Mouse (Mus musculus) ES-E14 (cell line): Measurements from ENCODE around the gene Rnf227. TPM values are rescaled to one million over a fixed set of nuclear protein-coding genes. Genes with fewer than 3 reads are reported as not detected.
"Not testable (repeated sequence)": the region's sequence is repeated elsewhere in the genome, so short reads cannot be mapped to it uniquely, and the experiment has no call there.

ENCODE experiments used
- DNase-seq: peaks from one replicate; pipeline ENCODE4 v3.0.0-alpha.2; 2013; ENCODE audit warnings: low read depth, low spot score
- H3K27ac ChIP-seq: 2 replicates; pipeline ENCODE4 v1.5.1; 2012; ENCODE audit warnings: low read depth, mild to moderate bottlenecking, low read length, moderate library complexity, mixed read lengths; ENCODE audit not compliant: poor library complexity, insufficient read depth, severe bottlenecking
- H3K36me3 ChIP-seq: 2 replicates; pipeline ENCODE4 v1.6.1; 2012; ENCODE audit warnings: mild to moderate bottlenecking, low read length, moderate library complexity, mixed read lengths; ENCODE audit not compliant: control insufficient read depth, poor library complexity, insufficient read depth, severe bottlenecking
- H3K4me1 ChIP-seq, 2 experiments: fragments of 150-350 bp in 1 of 2; sonication (generic) in 1 of 2; 2 replicates each; pipeline ENCODE4 v1.6.1; 2012; ENCODE audit warnings: low read length in 2 of 2, mild to moderate bottlenecking in 1 of 2, mixed read lengths in 1 of 2; ENCODE audit not compliant: control insufficient read depth in 2 of 2, insufficient read depth in 2 of 2, poor library complexity in 1 of 2
- H3K4me3 ChIP-seq, 2 experiments: fragments of 150-350 bp in 1 of 2; sonication (generic) in 1 of 2; 2 replicates each; pipeline ENCODE4 v1.5.1; 2012; ENCODE audit warnings: low read length in 2 of 2, low read depth in 1 of 2, mild to moderate bottlenecking in 1 of 2, mixed read lengths in 1 of 2; ENCODE audit not compliant: insufficient read depth in 1 of 2, poor library complexity in 1 of 2, severe bottlenecking in 1 of 2
- H3K9ac ChIP-seq: 2 replicates; pipeline ENCODE4 v1.6.1; 2012; ENCODE audit warnings: low read depth, mild to moderate bottlenecking, low read length, mixed read lengths; ENCODE audit not compliant: poor library complexity, insufficient read depth, severe bottlenecking
- H3K9me3 ChIP-seq: fragments of 150-350 bp; sonication (generic); 2 replicates; pipeline ENCODE4 v1.6.1; 2012; ENCODE audit warnings: low read depth, mild to moderate bottlenecking, low read length; ENCODE audit not compliant: control insufficient read depth, insufficient read depth
- CHD2 ChIP-seq: IDR thresholded peaks from 2 replicates; pipeline ENCODE4 v1.6.1; 2014; ENCODE audit warnings: mild to moderate bottlenecking, low read depth, low read length, inconsistent platforms
- HCFC1 ChIP-seq: IDR thresholded peaks from 2 replicates; pipeline ENCODE4 v1.6.1; 2012; ENCODE audit warnings: low read length, inconsistent platforms, borderline replicate concordance; ENCODE audit not compliant: insufficient read depth
- MAFK ChIP-seq: IDR thresholded peaks from 2 replicates; pipeline ENCODE4 v1.6.1; 2014; ENCODE audit warnings: mild to moderate bottlenecking, low read depth, low read length, inconsistent platforms; ENCODE audit not compliant: insufficient read depth
- ZC3H11A ChIP-seq: IDR thresholded peaks from 2 replicates; pipeline ENCODE4 v1.6.1; 2012; ENCODE audit warnings: low read depth, mild to moderate bottlenecking, inconsistent platforms, low read length, borderline replicate concordance
- ZNF384 ChIP-seq: IDR thresholded peaks from 2 replicates; pipeline ENCODE4 v1.6.1; 2012; ENCODE audit warnings: low read depth, low read length, inconsistent platforms
- in situ Hi-C, 2 experiments: fragments of 600-800 bp; cut with MboI; formaldehyde crosslinking; loops; one replicate each; pipeline ENCODE4 v1.15.1; 2025; ENCODE audit warnings: low sequenced_read_pairs in 2 of 2, inconsistent platforms in 1 of 2; ENCODE audit not compliant: unreplicated experiment in 2 of 2
- total RNA-seq: library from RNA; depleted of rRNA; stranded (reverse); fragments of 300-350 nt; gene quantifications from 2 replicates; pipeline ENCODE4 v1.2.3, GENCODE M21; 2012

The Rnf227 gene
- total RNA-seq, 1 experiment: 1.8 TPM

GRCm38 (mm10) chr11:69316361-69316760, 23.9 kb upstream of the Rnf227 start:
- no peak for TF ChIP-seq MAFK
- no peak for TF ChIP-seq HCFC1
- no peak for TF ChIP-seq ZNF384
- no peak for TF ChIP-seq CHD2
- TF ChIP-seq ZC3H11A: no peak
- no peak overlapping the region for H3K4me3 ChIP-seq
- no peaks in the 10 kb centered on the region; a peak in 1 of 4 replicates for H3K4me1 ChIP-seq
- peaks cover 16% of the 10 kb centered on the region; the same call in 1 of the 2 replicates for H3K36me3 ChIP-seq
- H3K9me3 ChIP-seq: no peaks in the 10 kb centered on the region
- no peak overlapping the region for H3K27ac ChIP-seq
- no peak overlapping the region for H3K9ac ChIP-seq
- DNase-seq: no peak
- in situ Hi-C loops: no loop called here

- H3K4me1 ChIP-seq, H3K9ac ChIP-seq, in situ Hi-C loops, H3K27ac ChIP-seq, H3K9me3 ChIP-seq, DNase-seq, H3K4me3 ChIP-seq: not testable (repeated sequence)
- H3K36me3 ChIP-seq: peaks cover 16% of the 10 kb centered on the region; the same call in 1 of the 2 replicates
Observed at GRCm38 (mm10) chr11:69318000-69318399, 22.3 kb upstream of the Rnf227 start.

- TF ChIP-seq HCFC1 (no peak), CHD2 (no peak), ZC3H11A (no peak), ZNF384 (no peak), MAFK (no peak)
- no peak overlapping the region for H3K27ac ChIP-seq
- H3K4me3 ChIP-seq: no peak overlapping the region
- in situ Hi-C loops: no loop called here
- peaks cover 0 to 7% of the 10 kb centered on the region in 2 experiments; a peak in 2 of 4 replicates for H3K4me1 ChIP-seq
- no peak overlapping the region for H3K9ac ChIP-seq
- H3K9me3 ChIP-seq: no peaks in the 10 kb centered on the region
- H3K36me3 ChIP-seq: peaks cover 12% of the 10 kb centered on the region; the same call in 1 of the 2 replicates
- no peak for DNase-seq
Observed at GRCm38 (mm10) chr11:69321580-69321979, 18.7 kb upstream of the Rnf227 start.

- H3K36me3 ChIP-seq: peaks cover 12% of the 10 kb centered on the region; the same call in 1 of the 2 replicates
- H3K4me1 ChIP-seq: peaks cover 0 to 8% of the 10 kb centered on the region in 2 experiments; a peak in 2 of 4 replicates
- H3K9ac ChIP-seq: no peak overlapping the region
- no peak for DNase-seq
- no peak overlapping the region for H3K27ac ChIP-seq
- peak overlapping the region in 1 of 2 experiments; percentile 90; a peak in 1 of 4 replicates for H3K4me3 ChIP-seq
- TF ChIP-seq ZC3H11A: no peak
- no peak for TF ChIP-seq HCFC1
- H3K9me3 ChIP-seq: no peaks in the 10 kb centered on the region
- in situ Hi-C loops: no loop called here
Observed at GRCm38 (mm10) chr11:69322010-69322409, 18.3 kb upstream of the Rnf227 start.

- no peak for DNase-seq
Observed at GRCm38 (mm10) chr11:69322693-69323471, 17.4 kb upstream of the Rnf227 start.

More at GRCm38 (mm10) chr11:69322693-69323471, 17.4 kb upstream of the Rnf227 start:
- in situ Hi-C loops: no loop called here
- peaks cover 10% of the 10 kb centered on the region; the same call in 1 of the 2 replicates for H3K36me3 ChIP-seq
- H3K4me3 ChIP-seq: peak overlapping the region; percentile 80 to 90
- H3K9ac ChIP-seq: peak overlapping the region; percentile 92
- TF ChIP-seq ZNF384 (no peak), MAFK (no peak), ZC3H11A (no peak)
- no peaks in the 10 kb centered on the region for H3K9me3 ChIP-seq
- H3K4me1 ChIP-seq: peaks cover 0 to 10% of the 10 kb centered on the region in 2 experiments; a peak in 2 of 4 replicates
- 0 out of 2 replicates have a peak overlapping the region, but pooled peaks have one; percentile 48 for H3K27ac ChIP-seq
